Mouse (Mus musculus) CH12.LX (cell line): ENCODE data around the gene Mfsd4b5.

Source experiments
- BHLHE40 ChIP-seq: IDR thresholded peaks from 2 replicates; pipeline ENCODE4 v1.6.1; 2011; ENCODE audit warnings: mild to moderate bottlenecking, low read depth, low read length, improper control_type of control experiment
- CTCF ChIP-seq, 2 experiments: IDR thresholded peaks in 1 of 2; conservative IDR thresholded peaks in 1 of 2; 2 replicates each; pipeline ENCODE4 v1.5.1; 2011 to 2012; ENCODE audit warnings: low read depth in 2 of 2, low read length in 2 of 2, improper control_type of control experiment in 1 of 2, inconsistent platforms in 1 of 2, mild to moderate bottlenecking in 1 of 2, moderate library complexity in 1 of 2
- E2F4 ChIP-seq: IDR thresholded peaks from 2 replicates; pipeline ENCODE4 v1.6.1; 2011; ENCODE audit warnings: low read depth, low read length, improper control_type of control experiment; ENCODE audit not compliant: insufficient replicate concordance
- EP300 ChIP-seq: IDR thresholded peaks from 2 replicates; pipeline ENCODE4 v1.6.1; 2011; ENCODE audit warnings: low read length, improper control_type of control experiment
- GABPA ChIP-seq: IDR thresholded peaks from 2 replicates; pipeline ENCODE4 v1.6.1; 2012; ENCODE audit warnings: low read depth, low read length, improper control_type of control experiment, inconsistent platforms; ENCODE audit not compliant: insufficient replicate concordance
- HCFC1 ChIP-seq: IDR thresholded peaks from 2 replicates; pipeline ENCODE4 v1.6.1; 2012; ENCODE audit warnings: low read depth, mild to moderate bottlenecking, inconsistent platforms, low read length, improper control_type of control experiment
- MAX ChIP-seq: IDR thresholded peaks from 2 replicates; pipeline ENCODE4 v1.6.1; 2011; ENCODE audit warnings: low read length, improper control_type of control experiment
- MAZ ChIP-seq: IDR thresholded peaks from 2 replicates; pipeline ENCODE4 v1.6.1; 2012; ENCODE audit warnings: low read depth, mild to moderate bottlenecking, inconsistent platforms, low read length, improper control_type of control experiment, moderate library complexity
- MXI1 ChIP-seq: IDR thresholded peaks from 2 replicates; pipeline ENCODE4 v1.6.1; 2011; ENCODE audit warnings: mild to moderate bottlenecking, low read depth, low read length, improper control_type of control experiment
- POLR2A ChIP-seq: IDR thresholded peaks from 2 replicates; pipeline ENCODE4 v1.6.1; 2011; ENCODE audit warnings: low read depth, mild to moderate bottlenecking, improper control_type of control experiment, low read length
- ZC3H11A ChIP-seq: IDR thresholded peaks from 2 replicates; pipeline ENCODE4 v1.6.1; 2012; ENCODE audit warnings: low read depth, mild to moderate bottlenecking, inconsistent platforms, low read length, improper control_type of control experiment
- ZKSCAN1 ChIP-seq: IDR thresholded peaks from 2 replicates; pipeline ENCODE4 v1.6.1; 2012; ENCODE audit warnings: low read depth, inconsistent platforms, low read length, improper control_type of control experiment, borderline replicate concordance
- ZMIZ1 ChIP-seq: IDR thresholded peaks from 2 replicates; pipeline ENCODE4 v1.6.1; 2012; ENCODE audit warnings: low read depth, mild to moderate bottlenecking, inconsistent platforms, low read length, improper control_type of control experiment

DNA sequence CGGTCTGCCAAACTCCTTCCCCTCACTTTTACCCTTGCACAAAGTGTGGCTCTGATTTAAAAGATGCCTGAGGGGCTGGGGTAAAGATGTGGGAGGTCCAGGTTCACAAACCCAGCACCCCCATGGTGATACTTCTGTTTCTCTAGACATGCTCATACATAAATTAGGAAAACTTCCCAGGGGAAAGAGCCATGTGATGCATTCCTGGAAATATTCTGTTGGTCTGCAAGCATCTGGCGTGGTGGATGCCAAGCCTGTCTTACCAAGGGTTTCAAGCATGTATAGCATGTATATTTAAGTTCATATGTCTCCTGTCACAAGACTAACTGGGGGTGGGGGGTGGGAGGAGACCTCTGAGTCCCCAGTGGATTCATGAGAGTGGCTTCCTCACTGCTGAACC, 34.0 kb upstream of the Mfsd4b5 start:
- no peak for TF ChIP-seq HCFC1
- no peak for TF ChIP-seq CTCF (conservative IDR thresholded peaks at IDR 0.05 in 1 of 2, IDR thresholded peaks at IDR 0.05 in 1 of 2; ENCODE audit: low read depth in 2 of 2, low read length in 2 of 2)
- no peak for TF ChIP-seq MAZ
- no peak for TF ChIP-seq E2F4
- TF ChIP-seq MXI1, result no peak
- TF ChIP-seq ZMIZ1, result no peak
- TF ChIP-seq ZC3H11A, result no peak
- no peak for TF ChIP-seq ZKSCAN1
- TF ChIP-seq POLR2A, result no peak
- no peak for TF ChIP-seq EP300
- no peak for TF ChIP-seq MAX
- TF ChIP-seq BHLHE40, result no peak
- no peak for TF ChIP-seq GABPA
